Mouse (Mus musculus) gastrocnemius, adult 2 months (tissue): Measurements from ENCODE around the gene Rcbtb2. TPM values are rescaled to one million over a fixed set of nuclear protein-coding genes. Genes with fewer than 3 reads are reported as not detected.

Experiments
- DNase-seq: peaks from one replicate; pipeline ENCODE4 v3.0.0; 2022
- H3K27ac ChIP-seq: fragments of 200-600 bp; 2 replicates; pipeline ENCODE4 v1.8.1; 2022; ENCODE audit warnings: mild to moderate bottlenecking
- H3K4me3 ChIP-seq: fragments of 200-600 bp; 2 replicates; pipeline ENCODE4 v1.8.1; 2022; ENCODE audit warnings: mild to moderate bottlenecking, moderate library complexity
- CTCF ChIP-seq: fragments of 200-600 bp; IDR thresholded peaks from 2 replicates; pipeline ENCODE4 v1.8.1; 2022; ENCODE audit warnings: antibody characterized with exemption, mild to moderate bottlenecking, moderate library complexity
- intact Hi-C: fragments of 180-260 bp; cut with DNase I; formaldehyde crosslinking; loops from one replicate; pipeline ENCODE4 v1.15.1; 2025
- total RNA-seq, 2 experiments: library from RNA; stranded (reverse); gene quantifications; 2 replicates each; pipeline ENCODE4 v1.2.3; 2021

Gene Rcbtb2
- total RNA-seq, 2 experiments from 2014 or later, result 14.4 to 18.5 TPM

- intact Hi-C loops, result loop anchor here (5.0 kb wide), 2 partner anchors 35 to 95 kb away; partner anchors contain the start of gene Lpar6
- peak overlapping the region; percentile 98 for H3K27ac ChIP-seq
- H3K4me3 ChIP-seq, result peak overlapping the region; percentile 83
- DNase-seq, result no peak
- no peak for TF ChIP-seq CTCF
Measured at GRCm38 (mm10) chr14:73142421-73142895, 19.6 kb downstream of the Rcbtb2 start.

- H3K27ac ChIP-seq, result peak overlapping the region; percentile 98
- H3K4me3 ChIP-seq, result peak overlapping the region; percentile 83
- intact Hi-C loops, result loop anchor here (5.0 kb wide), 2 partner anchors 36 to 94 kb away; partner anchors contain the start of gene Lpar6
- TF ChIP-seq CTCF, result no peak
- DNase-seq, result peak; percentile 93
Measured at GRCm38 (mm10) chr14:73142896-73143709, 20.3 kb downstream of the Rcbtb2 start.

GRCm38 (mm10) chr14:73143710-73144420, 21.0 kb downstream of the Rcbtb2 start:
- peak overlapping the region; percentile 83 for H3K4me3 ChIP-seq
- intact Hi-C loops, result loop anchor here (5.0 kb wide), 2 partner anchors 37 to 93 kb away; partner anchors contain the start of gene Lpar6
- no peak for TF ChIP-seq CTCF
- peak overlapping the region; percentile 98 for H3K27ac ChIP-seq
- no peak for DNase-seq

GRCm38 (mm10) chr14:73145531-73145930, 22.7 kb downstream of the Rcbtb2 start:
- no peak overlapping the region for H3K4me3 ChIP-seq
- no peak overlapping the region for H3K27ac ChIP-seq
- DNase-seq, result no peak
- no peak for TF ChIP-seq CTCF
- intact Hi-C loops, result no loop called here

GRCm38 (mm10) chr14:73146721-73147120, 23.9 kb downstream of the Rcbtb2 start:
- DNase-seq, result no peak
- H3K4me3 ChIP-seq, result no peak overlapping the region
- TF ChIP-seq CTCF, result no peak
- H3K27ac ChIP-seq, result no peak overlapping the region
- intact Hi-C loops, result no loop called here

- no peak overlapping the region for H3K4me3 ChIP-seq
- H3K27ac ChIP-seq, result no peak overlapping the region
- no peak for TF ChIP-seq CTCF
- intact Hi-C loops, result no loop called here
- DNase-seq, result no peak
Measured at GRCm38 (mm10) chr14:73148125-73148524, 25.3 kb downstream of the Rcbtb2 start.

- intact Hi-C loops, result no loop called here
- TF ChIP-seq CTCF, result no peak
- DNase-seq, result no peak
- Histone ChIP-seq H3K27ac (no peak overlapping the region), H3K4me3 (no peak overlapping the region)
Measured at GRCm38 (mm10) chr14:73161303-73161702, 38.5 kb downstream of the Rcbtb2 start.

GRCm38 (mm10) chr14:73162192-73162800, 39.5 kb downstream of the Rcbtb2 start:
- H3K27ac ChIP-seq, result no peak overlapping the region
- H3K4me3 ChIP-seq, result no peak overlapping the region
- TF ChIP-seq CTCF, result no peak
- intact Hi-C loops, result no loop called here
- no peak for DNase-seq

- Histone ChIP-seq H3K4me3 (no peak overlapping the region), H3K27ac (no peak overlapping the region)
- intact Hi-C loops, result no loop called here
- TF ChIP-seq CTCF, result no peak
- DNase-seq, result no peak
Measured at GRCm38 (mm10) chr14:73163363-73163998, 40.6 kb downstream of the Rcbtb2 start.

- TF ChIP-seq CTCF, result no peak; the same call in 1 of the 2 replicates
- Histone ChIP-seq H3K4me3 (no peak overlapping the region), H3K27ac (no peak overlapping the region)
- intact Hi-C loops, result no loop called here
- DNase-seq, result no peak
Measured at GRCm38 (mm10) chr14:73165136-73165535, 42.3 kb downstream of the Rcbtb2 start.

- no peak overlapping the region for H3K27ac ChIP-seq
- intact Hi-C loops, result no loop called here
- no peak for TF ChIP-seq CTCF
- no peak overlapping the region for H3K4me3 ChIP-seq
- DNase-seq, result no peak
Measured at GRCm38 (mm10) chr14:73168605-73169004, 45.8 kb downstream of the Rcbtb2 start.
